Mouse (Mus musculus): Measurements from ENCODE around the gene Als2cr12.
"Not testable (repeated sequence)": the region's sequence is repeated elsewhere in the genome, so short reads cannot be mapped to it uniquely, and the experiment has no call there.

Gene Als2cr12

DNA sequence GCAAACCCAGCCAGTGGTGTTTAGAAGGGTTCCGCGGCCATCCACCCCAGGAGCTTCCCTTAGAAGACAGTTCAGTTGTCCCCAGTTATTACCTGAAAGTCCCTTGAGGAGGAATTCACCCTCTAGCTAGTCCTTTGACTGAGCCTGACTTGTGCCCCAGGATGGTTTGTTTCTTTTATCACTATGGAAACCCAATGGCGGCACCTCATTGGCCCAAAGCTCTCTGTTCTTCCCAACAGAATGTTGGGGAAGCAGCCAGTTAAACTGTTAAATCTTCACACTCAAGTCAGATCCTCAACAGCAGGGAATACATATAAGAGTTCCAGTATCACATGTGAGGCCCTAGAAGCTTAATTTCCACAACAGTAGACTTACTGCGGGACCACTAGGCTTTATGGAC lies at the start of gene Als2cr12:
Gene Als2cr12 (minus strand): TSS at position 180 of the 400 bp plus-strand sequence.
- not testable (repeated sequence) for DNase-seq (ENCODE audit: low spot score)

DNA sequence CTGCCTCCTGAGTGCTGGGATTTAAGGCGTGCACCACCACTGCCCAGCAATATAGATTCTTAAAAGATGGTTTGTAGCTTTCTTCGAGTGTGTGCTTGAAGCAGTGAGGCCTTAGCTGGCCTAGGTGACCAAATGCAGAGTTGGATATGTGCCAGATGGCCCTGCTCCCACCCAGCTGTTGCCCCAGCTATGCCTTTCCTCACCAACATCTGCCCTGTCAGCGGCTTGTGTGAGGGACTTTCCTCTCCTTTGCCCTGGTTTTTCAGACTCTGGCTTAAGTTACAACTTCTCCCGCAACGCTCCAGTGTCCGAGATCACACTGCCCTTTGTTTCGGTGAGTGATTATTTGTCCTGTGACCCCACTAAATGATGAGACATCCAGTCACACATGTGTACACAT lies 48.9 kb upstream of the Als2cr12 start:
- no peak for DNase-seq (ENCODE audit: low spot score)

DNA sequence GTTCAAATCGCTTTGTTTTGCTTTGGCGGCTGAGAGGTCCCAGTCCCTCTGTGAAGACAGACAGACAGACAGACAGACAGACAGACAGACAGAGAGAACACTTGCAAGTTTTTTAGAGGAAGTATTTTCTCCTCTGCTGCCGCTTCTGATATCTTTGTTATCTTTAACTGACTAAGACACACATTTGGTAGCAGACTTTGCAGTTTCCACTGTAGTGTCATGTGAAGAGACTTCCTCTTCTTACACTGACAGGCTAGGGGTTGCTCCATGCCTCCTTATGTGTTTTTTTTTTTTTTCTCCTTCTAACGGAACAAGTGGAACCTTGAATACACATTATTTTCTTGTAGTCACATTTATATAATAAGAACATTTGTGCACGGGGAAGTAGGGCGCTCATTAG lies 47.5 kb upstream of the Als2cr12 start:
- no peak for DNase-seq (ENCODE audit: low spot score)

GRCm38 (mm10) chr1:58742571-58743021 lies 46.8 kb upstream of the Als2cr12 start:
- DNase-seq (ENCODE audit: low spot score): no peak

DNA sequence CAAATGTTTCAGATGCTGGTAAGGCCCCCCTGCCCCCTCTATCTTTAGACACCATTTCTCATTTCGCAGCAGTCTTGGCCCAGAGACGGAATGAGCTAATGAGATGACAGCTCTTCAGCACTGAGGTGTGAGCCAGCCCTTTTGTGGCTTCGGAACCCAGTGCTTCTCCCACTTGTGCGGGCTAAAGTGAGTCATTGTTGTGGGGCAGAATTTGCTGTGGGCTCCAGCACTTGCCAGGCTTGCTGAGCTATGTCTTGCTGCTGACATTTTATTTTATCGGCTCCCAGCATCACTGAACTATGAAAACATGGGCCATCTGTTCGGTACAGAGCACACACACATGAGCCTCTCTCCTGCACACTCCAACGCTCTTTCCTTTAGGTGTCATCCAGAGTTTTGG lies 43.7 kb upstream of the Als2cr12 start:
- DNase-seq (ENCODE audit: low spot score): no peak

DNA sequence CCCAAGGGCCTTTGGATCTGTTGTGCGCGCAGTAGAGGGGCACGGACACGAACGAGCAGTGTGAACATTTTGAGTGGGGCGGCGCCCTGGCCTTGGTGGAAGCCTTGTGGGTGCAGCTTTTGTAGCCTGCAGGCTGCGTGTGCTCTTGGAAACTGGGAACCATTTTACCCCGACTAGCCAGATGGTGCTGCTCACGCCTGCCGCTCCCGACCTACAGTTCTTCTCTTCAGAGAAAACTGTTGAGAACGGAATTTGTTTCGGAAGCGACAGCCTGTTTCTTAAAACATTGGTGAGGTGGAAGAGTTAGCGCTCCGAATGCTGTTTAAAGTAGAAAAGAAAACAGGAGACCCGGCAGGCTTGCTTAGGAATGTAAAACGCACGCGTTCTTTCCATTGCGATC lies 41.2 kb upstream of the Als2cr12 start:
- DNase-seq (ENCODE audit: low spot score): no peak

DNA sequence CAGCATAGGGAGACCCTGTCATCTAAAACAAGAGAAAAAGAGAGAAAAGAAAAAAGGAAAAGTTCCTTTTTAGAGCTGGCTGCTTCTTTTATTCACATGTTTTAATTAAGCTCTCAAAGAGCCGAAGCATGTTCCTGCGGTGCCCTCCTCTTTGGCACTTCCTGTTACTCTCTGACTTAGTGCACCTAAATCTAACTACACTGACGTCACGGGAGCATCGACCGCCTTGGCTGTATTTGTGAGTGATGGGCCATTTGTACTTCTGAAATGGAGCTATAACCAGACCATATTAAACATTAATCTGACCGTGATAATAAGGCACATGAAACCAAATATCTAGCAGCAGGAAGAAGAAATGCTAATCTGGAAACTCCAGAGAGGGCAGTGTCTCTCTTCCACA lies 40.2 kb upstream of the Als2cr12 start:
- DNase-seq (ENCODE audit: low spot score): no peak

DNA sequence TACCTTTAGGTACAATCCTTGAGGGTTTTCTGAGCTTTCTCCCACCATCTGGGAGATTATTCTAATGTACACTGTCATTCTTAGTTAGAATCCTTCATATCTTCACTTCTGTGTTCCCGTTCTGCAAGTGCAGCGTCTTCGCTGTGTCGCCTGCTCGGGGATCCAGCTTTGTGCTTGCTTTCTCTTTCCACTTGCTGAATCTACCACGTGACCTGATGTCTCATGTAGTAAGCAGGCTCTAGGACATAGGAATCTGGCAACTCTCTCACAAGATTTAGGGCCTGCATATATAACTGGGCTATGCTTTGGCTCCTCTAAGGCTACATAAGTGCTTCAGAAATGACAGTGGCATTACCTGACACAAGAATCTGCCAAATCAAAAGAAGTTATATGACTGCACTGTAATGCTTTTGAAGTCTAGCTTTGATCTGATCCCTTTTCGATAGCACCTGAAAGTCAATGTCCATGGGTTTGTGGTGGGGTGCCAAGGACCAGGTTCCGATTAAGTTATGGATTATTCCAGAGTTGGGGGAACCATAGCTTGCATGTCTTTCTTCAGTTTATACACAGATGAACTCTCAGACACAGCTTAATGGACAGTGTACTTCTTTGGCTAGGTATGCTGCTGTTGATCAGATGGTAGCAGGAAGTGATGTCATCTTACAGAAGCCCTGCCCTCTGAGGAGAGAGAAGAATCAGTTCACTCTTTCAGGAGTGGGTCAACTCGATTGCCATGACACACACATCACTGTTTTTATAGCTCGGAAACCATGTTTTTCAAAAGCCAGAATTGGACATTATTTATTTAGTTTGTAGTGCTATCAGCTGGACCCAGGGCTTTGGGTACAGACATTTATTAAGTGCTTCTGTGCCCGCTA lies 38.5 kb upstream of the Als2cr12 start:
- DNase-seq (ENCODE audit: low spot score): no peak

DNA sequence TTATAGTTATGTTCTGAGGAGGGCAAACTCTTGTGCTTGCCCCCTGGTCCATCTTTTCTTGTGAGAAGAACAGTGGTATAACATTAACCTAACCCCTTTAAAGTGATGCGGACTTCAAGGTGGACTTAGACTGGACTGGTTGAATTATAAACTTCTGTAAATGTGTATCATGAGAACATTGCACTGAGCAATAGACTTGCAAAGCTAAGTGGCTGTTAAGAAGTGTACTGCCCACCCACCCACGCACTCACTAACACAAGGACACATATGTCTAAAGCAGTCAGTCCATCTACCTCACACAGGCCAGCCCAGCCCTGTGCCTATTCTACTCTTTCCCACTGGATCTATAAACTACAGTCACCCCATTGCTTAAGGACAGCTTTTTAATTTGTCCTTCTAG lies 37.8 kb upstream of the Als2cr12 start:
- DNase-seq (ENCODE audit: low spot score): no peak

GRCm38 (mm10) chr1:58728590-58728868 lies 32.7 kb upstream of the Als2cr12 start:
- no peak for DNase-seq (ENCODE audit: low spot score)

- no peak for DNase-seq (ENCODE audit: low spot score)
Measured at GRCm38 (mm10) chr1:58727747-58728589, 32.2 kb upstream of the Als2cr12 start.

DNA sequence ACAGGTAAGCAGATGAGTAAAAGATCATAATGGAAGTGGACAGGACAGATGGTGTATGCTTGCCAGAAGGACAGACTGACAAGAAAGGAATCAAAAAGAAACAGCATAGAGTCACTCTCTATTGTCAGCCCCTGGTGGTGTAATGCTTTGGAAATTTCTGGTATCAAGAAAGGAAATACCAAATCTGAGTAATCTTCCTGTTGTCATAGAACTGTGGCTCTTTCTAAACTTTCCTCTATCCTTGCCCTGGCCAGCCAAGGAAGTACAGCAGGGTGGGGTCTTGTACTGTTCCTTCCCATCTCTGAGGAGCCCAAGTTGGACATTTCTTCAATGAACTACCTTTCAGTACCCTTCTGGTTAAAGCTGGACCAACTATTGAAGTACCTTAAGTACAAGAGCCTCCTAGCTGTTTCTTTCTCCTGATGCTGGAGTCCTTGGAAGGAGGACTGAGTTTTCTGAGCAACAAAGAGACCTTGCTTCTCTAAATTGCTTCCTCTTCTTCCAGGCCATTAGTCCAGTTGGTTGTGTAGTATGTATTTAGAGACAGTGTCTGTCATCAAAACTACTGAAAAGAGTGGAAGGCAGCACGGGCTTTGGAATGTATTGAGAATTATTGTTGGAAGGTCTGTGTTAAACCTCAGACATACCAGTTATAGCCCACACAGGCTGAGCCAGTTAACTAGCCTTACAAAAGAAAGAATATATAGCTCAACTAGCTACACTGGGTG lies 31.4 kb upstream of the Als2cr12 start:
- DNase-seq (ENCODE audit: low spot score): no peak

- no peak for DNase-seq (ENCODE audit: low spot score)
Measured at GRCm38 (mm10) chr1:58725767-58726166, 30.0 kb upstream of the Als2cr12 start.

GRCm38 (mm10) chr1:58725095-58725494 lies 29.3 kb upstream of the Als2cr12 start:
- no peak for DNase-seq (ENCODE audit: low spot score)

- no peak for DNase-seq (ENCODE audit: low spot score)
Measured at GRCm38 (mm10) chr1:58724533-58724932, 28.7 kb upstream of the Als2cr12 start.

DNA sequence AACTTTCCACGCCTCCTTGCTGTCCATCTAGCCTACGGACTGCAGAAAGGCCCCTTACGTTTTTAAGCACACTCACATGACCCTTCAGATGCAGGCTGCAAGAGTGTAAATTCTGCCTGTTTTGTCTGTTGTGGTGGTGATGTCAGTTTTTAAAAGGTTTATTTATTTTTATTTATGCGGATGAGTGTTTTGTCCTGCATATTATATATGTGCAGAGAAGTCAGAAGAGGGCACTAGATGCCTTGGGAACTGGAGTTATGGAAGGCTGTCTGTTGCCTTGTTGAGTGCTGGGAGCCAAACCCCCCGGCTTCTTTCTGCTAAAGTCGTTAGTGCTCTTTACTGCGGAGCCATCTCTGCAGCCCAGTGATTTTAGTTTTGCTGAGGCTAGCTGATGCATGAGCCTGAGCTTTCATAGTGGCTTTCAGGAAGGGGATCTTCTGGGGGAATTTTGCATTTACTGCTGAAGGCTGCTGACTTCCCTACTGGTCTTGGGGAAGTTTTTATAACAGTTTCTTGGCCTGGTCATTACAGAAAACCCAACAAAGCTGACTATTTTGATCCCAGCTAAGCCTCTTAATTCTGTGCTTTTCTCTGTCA lies 28.1 kb upstream of the Als2cr12 start:
- no peak for DNase-seq (ENCODE audit: low spot score)

DNA sequence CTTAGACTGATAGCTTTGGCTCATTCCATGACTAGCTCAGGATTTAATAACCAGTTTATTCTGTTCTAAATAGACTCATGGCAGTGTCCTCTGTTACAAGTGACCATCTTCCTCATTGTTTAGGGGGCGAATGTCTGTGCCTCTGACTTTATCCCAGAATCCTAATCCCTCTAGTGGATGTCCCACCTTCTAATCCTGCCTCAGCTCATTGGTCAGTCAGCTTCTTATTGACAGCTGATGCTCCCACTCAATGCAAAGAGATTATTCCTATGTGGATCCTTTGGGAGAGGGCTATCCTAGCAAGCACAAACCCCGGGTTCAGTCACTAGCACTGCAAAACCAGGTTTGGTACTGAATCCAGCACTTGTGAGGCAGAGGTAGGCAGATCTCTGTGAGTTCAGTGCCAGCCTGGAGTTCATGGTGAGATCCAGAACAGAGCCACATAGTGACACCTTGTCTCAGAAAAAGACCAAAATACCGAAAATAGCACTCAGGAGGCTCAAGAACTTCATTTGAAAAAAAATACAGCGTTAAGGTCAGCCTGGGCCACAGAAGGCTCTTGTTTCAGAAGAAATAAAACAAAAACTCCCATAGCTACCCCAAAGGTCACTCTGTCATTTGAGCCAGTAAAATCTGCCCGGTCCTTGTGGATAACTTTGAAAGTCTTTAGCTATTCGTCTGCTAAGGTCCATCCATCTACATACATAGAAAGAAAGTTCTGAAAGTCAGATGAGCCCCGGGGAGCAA lies 27.4 kb upstream of the Als2cr12 start:
- DNase-seq (ENCODE audit: low spot score): no peak

DNA sequence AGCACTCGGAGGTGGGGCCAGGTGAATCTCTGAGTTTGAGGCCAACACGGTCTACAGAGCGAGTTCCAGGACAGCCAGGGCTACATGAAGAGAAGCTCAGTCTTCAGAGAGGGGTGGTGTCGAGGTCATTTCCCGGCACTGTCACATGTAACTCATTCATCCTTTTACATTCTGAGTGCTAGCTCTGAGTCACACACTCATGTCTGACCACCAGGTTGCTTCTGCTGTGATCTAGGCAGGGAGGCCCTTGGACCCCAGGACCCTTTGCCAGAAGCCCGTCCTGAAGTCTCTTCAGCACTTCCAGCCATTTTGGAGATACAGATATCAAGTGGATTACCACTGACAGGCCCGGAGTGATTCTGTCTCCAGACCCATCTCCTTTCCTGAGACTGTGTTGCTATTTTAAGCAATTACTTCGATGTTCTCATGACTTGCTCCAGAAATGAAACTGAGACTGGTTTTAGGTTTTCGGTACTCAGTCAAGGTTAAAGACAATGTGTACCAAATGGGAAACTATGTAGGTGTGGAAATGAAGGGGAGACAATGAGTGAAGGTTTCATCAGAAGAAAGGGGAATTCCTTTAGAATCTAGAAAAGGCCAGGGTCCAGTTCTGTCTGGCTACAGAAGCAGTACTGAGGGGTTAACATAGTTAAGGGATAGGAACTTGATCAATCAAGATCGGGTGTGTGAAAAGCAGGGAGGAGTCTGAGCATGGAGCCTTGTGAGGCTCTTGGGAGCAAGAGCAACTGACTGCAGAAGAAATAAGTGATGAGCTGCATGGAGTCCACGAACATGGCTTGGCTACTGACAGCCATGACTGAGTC lies 26.5 kb upstream of the Als2cr12 start:
- DNase-seq (ENCODE audit: low spot score): no peak

GRCm38 (mm10) chr1:58720988-58721387 lies 25.2 kb upstream of the Als2cr12 start:
- no peak for DNase-seq (ENCODE audit: low spot score)

GRCm38 (mm10) chr1:58720090-58720489 lies 24.3 kb upstream of the Als2cr12 start:
- no peak for DNase-seq (ENCODE audit: low spot score)

Measured in urinary bladder, postnatal 25 days (tissue).